Mouse (Mus musculus) thymus, adult 2 months (tissue): ENCODE results near the gene Hk1.

ENCODE experiments used
- CTCF ChIP-seq: fragments of 200-500 bp; IDR thresholded peaks from 2 replicates; pipeline ENCODE4 v1.5.1; 2012; ENCODE audit warnings: mild to moderate bottlenecking, control low read depth, low read length, moderate library complexity, borderline replicate concordance; ENCODE audit not compliant: control insufficient read depth, poor library complexity, insufficient read depth; ENCODE audit errors: extremely low read depth
- POLR2A ChIP-seq: fragments of 200-500 bp; IDR thresholded peaks from 2 replicates; pipeline ENCODE4 v1.6.1; 2012; ENCODE audit warnings: mild to moderate bottlenecking, low read length, control low read depth, moderate library complexity; ENCODE audit not compliant: control insufficient read depth, poor library complexity, insufficient read depth; ENCODE audit errors: extremely low read depth

GRCm38 (mm10) chr10:62335423-62335776 is 44.3 kb downstream of the Hk1 start:
- TF ChIP-seq CTCF: no peak
- TF ChIP-seq POLR2A: no peak
